Mouse (Mus musculus): Measurements from ENCODE around the gene Insl6. TPM values are rescaled to one million over a fixed set of nuclear protein-coding genes. Genes with fewer than 3 reads are reported as not detected.
A peak's percentile ranks its signal among the peaks of the same experiment; 100 is the strongest.

Gene Insl6
- 4.3 and 5.3 TPM in 2 replicates for polyA plus RNA-seq (2011; ENCODE audit: insufficient read length, low read depth, missing spikeins)

- no peaks in the 10 kb centered on the region; the same call in 1 of the 2 replicates for H3K4me1 ChIP-seq (ENCODE audit: control insufficient read depth, insufficient read depth, low read length)
- TF ChIP-seq CTCF (IDR thresholded peaks at IDR 0.05; ENCODE audit: borderline replicate concordance, insufficient read depth, low read length) (no peak), POLR2A (IDR thresholded peaks at IDR 0.05; ENCODE audit: low read depth, low read length) (peak; percentile 81)
- no peak within 1 kb of the TSS for H3K27ac ChIP-seq (ENCODE audit: insufficient read depth, low read length)
- H3K4me3 ChIP-seq (ENCODE audit: insufficient read depth, low read length) = peak within 1 kb of the TSS; percentile 49
Measured at GRCm38 (mm10) chr19:29325053-29325851, at the start of gene Insl6. Gene Insl6 (minus strand): TSS chr19:29325356.

GRCm38 (mm10) chr19:29374947-29375346, 49.8 kb upstream of the Insl6 start:
- Histone ChIP-seq H3K4me3 (ENCODE audit: insufficient read depth, low read length) (no peak overlapping the region), H3K4me1 (ENCODE audit: control insufficient read depth, insufficient read depth, low read length) (no peaks in the 10 kb centered on the region), H3K27ac (ENCODE audit: insufficient read depth, low read length) (no peak overlapping the region)
- TF ChIP-seq CTCF (IDR thresholded peaks at IDR 0.05; ENCODE audit: borderline replicate concordance, insufficient read depth, low read length) (no peak), POLR2A (IDR thresholded peaks at IDR 0.05; ENCODE audit: low read depth, low read length) (no peak)

- H3K27ac ChIP-seq (ENCODE audit: insufficient read depth, low read length) = no peak overlapping the region
- H3K4me3 ChIP-seq (ENCODE audit: insufficient read depth, low read length) = no peak overlapping the region
- H3K4me1 ChIP-seq (ENCODE audit: control insufficient read depth, insufficient read depth, low read length) = no peaks in the 10 kb centered on the region
- no peak for TF ChIP-seq POLR2A (IDR thresholded peaks at IDR 0.05; ENCODE audit: low read depth, low read length)
- TF ChIP-seq CTCF (IDR thresholded peaks at IDR 0.05; ENCODE audit: borderline replicate concordance, insufficient read depth, low read length) = no peak
Measured at GRCm38 (mm10) chr19:29373438-29373837, 48.3 kb upstream of the Insl6 start.

GRCm38 (mm10) chr19:29372621-29373020, 47.5 kb upstream of the Insl6 start:
- Histone ChIP-seq H3K4me1 (ENCODE audit: control insufficient read depth, insufficient read depth, low read length) (no peaks in the 10 kb centered on the region), H3K27ac (ENCODE audit: insufficient read depth, low read length) (no peak overlapping the region), H3K4me3 (ENCODE audit: insufficient read depth, low read length) (no peak overlapping the region)
- TF ChIP-seq CTCF (IDR thresholded peaks at IDR 0.05; ENCODE audit: borderline replicate concordance, insufficient read depth, low read length) = no peak
- TF ChIP-seq POLR2A (IDR thresholded peaks at IDR 0.05; ENCODE audit: low read depth, low read length) = no peak

GRCm38 (mm10) chr19:29372138-29372537, 47.0 kb upstream of the Insl6 start:
- no peak for TF ChIP-seq CTCF (IDR thresholded peaks at IDR 0.05; ENCODE audit: borderline replicate concordance, insufficient read depth, low read length)
- no peak for TF ChIP-seq POLR2A (IDR thresholded peaks at IDR 0.05; ENCODE audit: low read depth, low read length)
- no peak overlapping the region for H3K4me3 ChIP-seq (ENCODE audit: insufficient read depth, low read length)
- H3K27ac ChIP-seq (ENCODE audit: insufficient read depth, low read length) = no peak overlapping the region
- H3K4me1 ChIP-seq (ENCODE audit: control insufficient read depth, insufficient read depth, low read length) = no peaks in the 10 kb centered on the region

- TF ChIP-seq POLR2A (IDR thresholded peaks at IDR 0.05; ENCODE audit: low read depth, low read length) (no peak), CTCF (IDR thresholded peaks at IDR 0.05; ENCODE audit: borderline replicate concordance, insufficient read depth, low read length) (no peak)
- Histone ChIP-seq H3K27ac (ENCODE audit: insufficient read depth, low read length) (no peak overlapping the region), H3K4me1 (ENCODE audit: control insufficient read depth, insufficient read depth, low read length) (no peaks in the 10 kb centered on the region; the same call in 1 of the 2 replicates), H3K4me3 (ENCODE audit: insufficient read depth, low read length) (no peak overlapping the region; the same call in 1 of the 2 replicates)
Measured at GRCm38 (mm10) chr19:29371284-29372081, 46.3 kb upstream of the Insl6 start.

- Histone ChIP-seq H3K27ac (ENCODE audit: insufficient read depth, low read length) (no peak overlapping the region), H3K4me1 (ENCODE audit: control insufficient read depth, insufficient read depth, low read length) (no peaks in the 10 kb centered on the region; the same call in 1 of the 2 replicates), H3K4me3 (ENCODE audit: insufficient read depth, low read length) (no peak overlapping the region)
- no peak for TF ChIP-seq POLR2A (IDR thresholded peaks at IDR 0.05; ENCODE audit: low read depth, low read length)
- no peak for TF ChIP-seq CTCF (IDR thresholded peaks at IDR 0.05; ENCODE audit: borderline replicate concordance, insufficient read depth, low read length)
Measured at GRCm38 (mm10) chr19:29370545-29371283, 45.6 kb upstream of the Insl6 start.

GRCm38 (mm10) chr19:29370112-29370511, 45.0 kb upstream of the Insl6 start:
- no peaks in the 10 kb centered on the region; the same call in 1 of the 2 replicates for H3K4me1 ChIP-seq (ENCODE audit: control insufficient read depth, insufficient read depth, low read length)
- no peak overlapping the region for H3K4me3 ChIP-seq (ENCODE audit: insufficient read depth, low read length)
- no peak overlapping the region for H3K27ac ChIP-seq (ENCODE audit: insufficient read depth, low read length)
- TF ChIP-seq CTCF (IDR thresholded peaks at IDR 0.05; ENCODE audit: borderline replicate concordance, insufficient read depth, low read length) (no peak), POLR2A (IDR thresholded peaks at IDR 0.05; ENCODE audit: low read depth, low read length) (no peak)

- H3K4me1 ChIP-seq (ENCODE audit: control insufficient read depth, insufficient read depth, low read length) = no peaks in the 10 kb centered on the region; the same call in 1 of the 2 replicates
- no peak overlapping the region for H3K4me3 ChIP-seq (ENCODE audit: insufficient read depth, low read length)
- H3K27ac ChIP-seq (ENCODE audit: insufficient read depth, low read length) = no peak overlapping the region
- TF ChIP-seq POLR2A (IDR thresholded peaks at IDR 0.05; ENCODE audit: low read depth, low read length) (no peak), CTCF (IDR thresholded peaks at IDR 0.05; ENCODE audit: borderline replicate concordance, insufficient read depth, low read length) (no peak)
Measured at GRCm38 (mm10) chr19:29368671-29369309, 43.6 kb upstream of the Insl6 start.

Measured in embryonic fibroblast, embryonic 13.5 days (primary cell).